Mouse (Mus musculus): Measurements from ENCODE around the gene Elavl1. TPM values are rescaled to one million over a fixed set of nuclear protein-coding genes. Genes with fewer than 3 reads are reported as not detected.
"Not testable (repeated sequence)": the region's sequence is repeated elsewhere in the genome, so short reads cannot be mapped to it uniquely, and the experiment has no call there.

Gene Elavl1
- total RNA-seq (2021), result 10 to 100 TPM; 58.2 to 64.1 TPM

DNA sequence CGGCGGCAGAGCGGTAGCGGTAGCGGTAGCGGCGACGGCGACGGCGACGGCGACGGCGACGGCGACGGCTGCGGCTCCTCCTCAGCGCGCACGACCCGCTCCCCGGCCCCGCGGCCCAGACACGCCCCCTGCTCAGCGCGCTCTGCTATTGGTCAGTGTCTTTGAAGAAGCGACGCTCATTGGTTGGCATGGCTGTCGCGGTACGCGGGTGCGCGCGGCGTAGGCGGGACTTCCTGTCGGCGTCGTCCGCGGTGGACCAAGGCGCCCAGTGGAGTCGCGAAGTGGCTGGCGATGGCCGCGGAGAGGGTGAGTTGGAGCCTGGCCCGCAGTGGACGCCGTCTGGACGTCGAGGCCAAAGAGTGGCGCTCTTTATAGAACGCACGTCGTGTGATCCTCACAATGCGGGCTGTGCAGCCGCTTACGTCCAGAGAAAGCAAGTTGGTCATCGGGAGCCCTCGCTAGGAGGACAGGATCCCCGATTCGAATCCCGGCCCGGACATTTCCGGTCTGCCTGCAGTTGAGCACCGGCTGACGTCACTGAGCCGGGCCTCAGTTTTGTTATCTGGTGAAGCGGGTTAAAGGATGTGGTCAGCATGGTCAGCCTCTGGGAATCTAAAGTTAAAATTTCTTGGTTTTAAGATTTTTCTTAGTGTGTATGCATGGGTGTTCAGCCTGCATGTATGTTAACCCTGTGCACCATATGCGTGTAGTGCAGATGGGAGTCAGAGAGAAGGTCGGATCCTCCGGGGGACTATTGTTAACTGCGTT is at the start of gene Elavl1, which contains the start of gene Ccl25:
TSS of gene Elavl1 (minus strand) at position 431 of the 768 bp plus-strand sequence.
TSS of gene Ccl25 (plus strand) at position 228 of the 768 bp plus-strand sequence.
- intact Hi-C loops (cut with DNase I), result loop anchor here (5.0 to 10.0 kb wide), 3 partner anchors 48 to 160 kb away; partner anchors contain the start of genes Evi5l and Timm44

DNA sequence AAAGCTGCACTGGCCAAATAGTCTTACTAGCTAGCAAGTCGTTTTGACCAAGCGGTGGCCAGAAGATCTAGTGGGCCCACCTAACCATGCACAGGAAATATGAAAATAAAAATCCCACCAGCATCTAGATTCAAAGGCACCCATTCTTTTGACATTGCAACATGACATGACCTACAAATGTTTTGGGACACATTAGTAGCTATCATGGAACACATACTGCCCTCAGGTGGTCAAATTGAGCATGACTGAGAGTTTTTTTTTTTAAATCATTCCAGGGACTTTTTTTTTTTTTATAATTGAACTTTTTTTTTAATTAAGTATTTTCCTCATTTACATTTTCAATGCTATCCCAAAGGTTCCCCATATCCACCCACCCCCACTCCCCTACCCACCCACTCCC is 47.4 kb upstream of the Elavl1 start:
- DNase-seq (ENCODE audit: low spot score), result no peak
- intact Hi-C loops (cut with DNase I), result loop anchor here (5.0 kb wide), 3 partner anchors 120 to 230 kb away; partner anchors contain the start of gene Snapc2

More for the DNA sequence above, at the start of gene Elavl1, which contains the start of gene Ccl25:
- DNase-seq (ENCODE audit: low spot score), result peak; percentile 95

DNA sequence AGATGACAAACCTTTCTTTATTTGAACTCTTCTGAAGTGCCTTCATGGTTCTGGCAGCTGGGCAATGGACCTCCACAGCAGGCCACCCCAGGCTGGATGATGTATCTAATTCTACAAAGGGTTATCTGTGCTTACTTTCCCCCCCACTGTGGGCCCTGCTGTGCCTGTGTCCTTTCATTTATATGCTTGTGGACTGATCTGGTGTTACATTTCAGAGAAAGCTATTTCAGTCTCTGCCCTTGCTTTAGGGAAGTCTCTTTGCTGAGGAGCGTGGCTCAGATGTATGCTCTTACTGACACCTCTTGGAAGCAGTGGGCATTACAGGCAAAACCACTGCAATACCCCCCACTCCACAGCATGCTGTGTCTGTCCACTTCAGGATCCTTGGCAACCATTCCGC is 44.9 kb upstream of the Elavl1 start:
- intact Hi-C loops (cut with DNase I), result loop anchor here (5.0 kb wide), 3 partner anchors 118 to 228 kb away; partner anchors contain the start of gene Snapc2
- DNase-seq (ENCODE audit: low spot score), result peak; percentile 5

DNA sequence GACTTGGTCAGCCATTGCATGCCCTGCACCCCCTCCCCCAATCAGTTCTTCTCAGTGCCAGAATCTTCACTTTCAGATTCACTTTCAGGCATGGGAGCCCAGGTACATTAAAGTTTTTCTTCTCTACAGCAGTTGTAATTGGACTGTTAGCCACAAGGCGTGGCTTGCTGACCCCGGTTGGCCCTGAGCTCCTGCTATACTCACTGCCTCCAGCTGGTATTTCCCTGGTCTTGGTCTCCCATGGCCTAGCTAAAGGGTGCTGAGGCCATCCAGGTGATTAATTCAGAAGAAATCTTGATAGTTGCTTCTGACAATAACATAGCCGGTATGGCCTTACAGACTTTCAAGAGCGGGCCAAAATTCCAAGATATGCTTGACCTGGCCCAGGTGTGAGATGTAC is 43.3 kb upstream of the Elavl1 start:
- intact Hi-C loops (cut with DNase I), result no loop called here
- DNase-seq (ENCODE audit: low spot score), result no peak

DNA sequence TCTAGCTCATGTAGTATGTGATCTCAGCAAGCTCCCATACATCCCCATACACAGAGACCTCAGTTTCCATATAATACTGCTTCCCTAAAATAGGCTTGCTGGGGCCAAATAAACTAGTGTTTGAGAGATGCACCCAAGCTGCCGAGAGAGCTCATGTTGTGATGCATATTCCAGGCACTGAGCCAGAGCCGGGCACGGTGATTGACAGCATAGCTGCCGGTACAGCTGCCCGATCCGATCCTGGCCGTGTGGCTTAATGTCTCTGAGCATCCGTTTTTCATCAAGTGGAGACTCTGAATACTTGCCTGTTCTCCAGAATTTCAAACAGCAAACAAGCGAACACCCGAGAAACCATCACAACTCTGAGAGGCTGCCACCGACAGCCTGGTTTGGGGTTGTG is 42.6 kb upstream of the Elavl1 start:
- DNase-seq (ENCODE audit: low spot score), result no peak
- intact Hi-C loops (cut with DNase I), result no loop called here

DNA sequence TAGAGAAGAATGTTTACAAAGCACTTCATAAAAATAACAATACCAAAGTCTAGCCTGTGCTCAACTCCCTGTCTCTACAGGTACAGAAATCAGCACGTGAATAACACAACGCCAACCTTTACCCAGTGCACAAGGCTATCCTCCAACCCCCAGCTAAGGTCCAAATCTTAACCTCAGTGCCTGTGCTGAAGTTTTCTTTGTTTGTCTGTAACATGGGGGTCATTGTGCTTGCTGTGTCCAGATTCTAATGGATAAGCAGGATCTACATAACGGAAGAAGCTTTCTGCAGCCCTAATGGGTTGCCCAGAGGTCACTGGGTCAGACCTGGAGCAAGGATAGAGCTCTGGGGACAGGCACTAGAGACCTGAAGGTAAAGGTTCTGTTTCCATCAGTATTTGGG is 41.0 kb upstream of the Elavl1 start:
- intact Hi-C loops (cut with DNase I), result no loop called here
- no peak for DNase-seq (ENCODE audit: low spot score)

DNA sequence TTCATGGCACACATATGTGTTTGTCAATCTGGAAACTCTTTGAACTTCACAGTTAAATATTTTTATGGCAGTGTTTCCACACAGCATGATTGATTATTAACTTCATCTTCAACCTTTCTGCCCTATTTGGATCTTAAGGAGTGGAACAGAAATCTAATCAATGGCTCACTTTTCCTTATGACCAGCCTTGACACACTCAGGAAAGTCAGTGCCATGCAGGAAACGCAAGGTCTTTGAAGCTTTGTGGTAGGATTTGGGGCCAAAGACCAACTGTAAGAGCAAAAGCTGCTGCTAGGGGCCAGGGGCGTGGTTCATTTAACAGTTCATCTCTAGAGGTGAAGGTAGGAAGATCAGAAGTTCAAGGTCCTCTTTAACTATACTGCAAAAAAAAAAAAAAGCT is 35.7 kb upstream of the Elavl1 start:
- no peak for DNase-seq (ENCODE audit: low spot score)
- intact Hi-C loops (cut with DNase I), result no loop called here

DNA sequence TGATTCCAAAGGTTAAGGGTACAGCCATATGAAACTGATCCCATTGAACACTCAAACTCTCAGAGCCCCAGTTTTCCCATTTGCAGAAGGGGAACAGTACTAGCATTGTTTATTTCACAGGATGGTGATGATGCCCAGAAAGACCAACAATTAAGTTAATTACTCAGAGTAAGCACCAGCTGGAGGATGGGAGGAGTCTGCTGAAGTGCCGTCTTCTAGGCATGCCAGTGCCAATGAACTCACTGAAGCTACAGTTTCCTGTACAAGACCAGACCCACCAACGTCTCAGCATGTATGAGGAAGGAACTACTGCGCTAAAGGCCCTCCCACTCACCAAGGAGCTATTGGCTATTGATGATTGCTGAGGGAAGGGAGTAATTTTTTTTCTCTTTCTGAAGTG is 34.1 kb upstream of the Elavl1 start:
- no peak for DNase-seq (ENCODE audit: low spot score)
- intact Hi-C loops (cut with DNase I), result no loop called here

DNA sequence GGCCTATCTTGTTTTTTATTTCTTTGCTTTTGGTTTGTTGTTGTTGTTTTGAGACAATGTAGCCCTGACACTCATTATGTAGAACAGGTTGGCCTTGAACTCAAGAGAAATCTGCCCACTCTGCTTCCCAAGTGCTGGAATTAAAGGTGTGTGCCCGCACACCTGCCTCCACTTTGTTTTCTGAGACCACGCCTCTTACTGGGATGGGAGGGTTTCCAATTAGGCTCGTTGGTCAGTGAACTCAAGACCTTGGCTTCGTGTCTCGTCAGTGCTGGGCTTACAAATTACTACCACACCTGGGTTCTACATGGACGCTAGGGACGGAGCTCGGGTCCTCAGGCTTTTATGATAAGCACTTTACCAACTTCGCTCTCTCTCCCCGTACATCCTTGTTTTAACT is 30.2 kb upstream of the Elavl1 start:
- intact Hi-C loops (cut with DNase I), result no loop called here
- DNase-seq (ENCODE audit: low spot score), result no peak

DNA sequence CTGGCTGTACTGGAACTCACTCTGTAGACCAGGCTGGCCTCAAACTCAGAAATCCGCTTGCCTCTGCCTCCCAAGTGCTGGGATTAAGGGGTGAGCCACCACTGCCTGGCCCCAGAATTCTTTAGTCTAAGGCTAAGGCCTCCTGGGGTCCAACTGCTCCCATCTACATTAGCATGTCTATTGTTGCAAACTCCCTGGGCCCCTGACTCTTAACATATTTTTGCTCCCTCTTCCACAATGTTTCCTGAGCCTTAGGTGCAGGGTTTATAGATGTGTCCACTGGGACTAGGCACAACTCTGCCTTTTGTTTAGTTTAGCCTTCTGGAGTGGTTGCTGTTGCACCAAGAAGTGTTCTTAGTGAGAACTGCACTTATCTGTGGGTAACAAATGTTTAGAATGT is 29.3 kb upstream of the Elavl1 start:
- intact Hi-C loops (cut with DNase I), result no loop called here
- DNase-seq (ENCODE audit: low spot score), result no peak

DNA sequence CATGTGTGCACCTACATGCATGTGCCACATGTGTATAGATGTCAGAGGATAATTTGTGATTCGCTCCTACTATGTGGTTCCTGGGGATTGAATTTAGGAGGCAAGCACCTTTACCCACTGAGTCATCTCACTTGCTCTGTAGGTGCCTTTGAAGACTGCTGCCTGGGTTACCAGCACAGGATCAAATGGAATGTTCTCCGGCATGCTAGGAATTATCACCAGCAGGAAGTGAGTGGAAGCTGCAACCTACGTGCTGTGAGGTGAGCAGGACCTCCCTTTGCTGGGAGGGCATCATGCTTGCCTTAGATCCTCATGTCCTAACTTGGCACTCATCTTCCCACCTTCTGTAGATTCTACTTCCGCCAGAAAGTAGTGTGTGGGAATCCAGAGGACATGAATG is 28.5 kb upstream of the Elavl1 start:
- intact Hi-C loops (cut with DNase I), result no loop called here
- DNase-seq (ENCODE audit: low spot score), result no peak

DNA sequence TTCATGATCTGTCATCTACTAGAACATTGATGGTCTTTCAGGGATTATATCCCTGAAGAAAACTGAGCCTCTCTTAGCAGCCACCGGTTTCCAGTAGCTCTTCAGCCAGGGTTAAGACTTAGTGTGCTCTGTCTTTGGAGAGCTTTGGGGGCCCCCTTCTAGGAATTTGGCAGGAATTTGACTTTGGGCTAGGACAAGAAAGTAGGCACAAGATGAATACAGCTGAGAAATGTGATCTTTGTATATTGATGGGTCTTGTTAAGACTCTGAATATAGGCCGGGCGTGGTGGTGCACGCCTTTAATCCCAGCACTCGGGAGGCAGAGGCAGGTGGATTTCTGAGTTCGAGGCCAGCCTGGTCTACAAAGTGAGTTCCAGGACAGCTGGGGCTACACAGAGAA is 27.3 kb upstream of the Elavl1 start:
- DNase-seq (ENCODE audit: low spot score); intact Hi-C loops (cut with DNase I): not testable (repeated sequence)

DNA sequence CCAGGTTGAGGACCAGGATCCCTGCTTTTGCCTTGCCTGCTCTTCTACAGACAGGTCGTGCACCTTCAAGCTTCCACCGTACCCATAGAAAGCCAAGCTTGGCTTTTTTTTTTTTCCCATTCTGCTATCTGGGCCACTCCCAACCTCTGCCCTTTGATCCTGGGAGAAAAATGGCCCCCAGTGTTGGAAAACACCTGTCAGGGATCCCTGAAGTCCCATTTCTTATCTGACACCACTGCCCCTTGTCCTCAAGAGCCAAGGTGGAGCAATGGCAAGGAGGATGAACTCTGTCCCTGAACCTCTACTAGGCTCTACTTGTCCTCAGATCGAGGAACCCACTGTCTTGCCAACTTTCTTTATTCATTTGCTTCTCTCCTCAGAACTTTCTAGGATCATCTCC is 25.4 kb upstream of the Elavl1 start:
- no peak for DNase-seq (ENCODE audit: low spot score)
- intact Hi-C loops (cut with DNase I), result no loop called here

DNA sequence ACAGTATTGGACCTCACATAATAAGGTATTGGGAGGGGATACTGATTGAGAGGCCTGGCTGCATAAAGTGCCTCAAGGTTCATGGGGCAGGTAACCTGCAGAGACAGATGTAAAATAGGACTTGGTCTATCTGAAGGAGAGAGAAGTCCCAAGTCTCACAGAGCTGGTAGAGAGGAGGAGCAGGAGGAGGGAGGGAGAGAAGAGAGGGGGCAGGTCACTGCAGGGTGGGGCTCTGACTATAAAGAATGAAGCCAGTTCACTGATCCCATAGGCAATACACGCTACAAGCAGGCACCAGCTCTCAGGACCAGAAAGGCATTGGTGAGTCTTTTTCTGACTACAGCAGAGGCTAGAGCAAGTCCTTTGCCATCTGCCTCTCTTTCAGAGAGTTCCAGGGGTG is 24.1 kb upstream of the Elavl1 start:
- no peak for DNase-seq (ENCODE audit: low spot score)
- intact Hi-C loops (cut with DNase I), result no loop called here

DNA sequence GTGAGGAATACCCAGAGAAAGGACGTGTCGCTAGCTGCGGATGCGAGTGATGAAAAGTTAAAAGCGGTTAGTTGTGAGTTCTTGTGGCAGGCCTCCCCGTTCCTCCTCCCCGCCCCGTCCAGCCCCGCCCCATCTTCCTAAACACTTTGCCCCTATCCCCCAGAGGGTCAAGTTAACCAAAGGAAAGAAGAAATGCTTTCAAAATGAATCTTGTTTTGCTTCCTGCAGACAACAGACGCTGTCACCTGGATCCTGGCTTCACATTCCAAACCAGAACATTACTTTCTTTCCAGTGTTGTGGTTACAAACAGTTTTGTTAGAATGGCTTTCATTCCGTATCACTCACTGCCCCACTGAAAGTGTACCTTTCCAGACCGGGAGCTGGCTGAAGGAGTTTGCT is 23.1 kb upstream of the Elavl1 start:
- intact Hi-C loops (cut with DNase I), result no loop called here
- no peak for DNase-seq (ENCODE audit: low spot score)

DNA sequence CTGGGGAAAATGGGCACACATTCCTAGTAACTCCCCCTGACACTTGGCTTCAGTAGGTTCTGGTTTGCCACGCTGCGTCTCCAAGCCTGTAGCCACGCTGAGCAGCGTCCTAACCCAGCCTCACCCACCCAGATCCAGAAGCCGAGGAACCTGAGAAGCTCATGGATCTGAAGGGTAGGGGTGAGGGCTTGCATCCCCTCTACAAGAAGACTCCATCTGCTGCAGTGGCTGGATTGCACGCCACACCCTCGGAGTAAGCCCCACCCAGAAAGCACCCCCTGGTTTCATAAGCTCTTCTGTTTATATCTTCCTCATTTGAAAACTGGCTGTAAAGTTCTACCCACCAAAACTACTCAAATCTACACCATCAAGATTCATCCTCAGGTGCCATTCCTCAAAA is 22.4 kb upstream of the Elavl1 start:
- DNase-seq (ENCODE audit: low spot score), result no peak
- intact Hi-C loops (cut with DNase I), result no loop called here

DNA sequence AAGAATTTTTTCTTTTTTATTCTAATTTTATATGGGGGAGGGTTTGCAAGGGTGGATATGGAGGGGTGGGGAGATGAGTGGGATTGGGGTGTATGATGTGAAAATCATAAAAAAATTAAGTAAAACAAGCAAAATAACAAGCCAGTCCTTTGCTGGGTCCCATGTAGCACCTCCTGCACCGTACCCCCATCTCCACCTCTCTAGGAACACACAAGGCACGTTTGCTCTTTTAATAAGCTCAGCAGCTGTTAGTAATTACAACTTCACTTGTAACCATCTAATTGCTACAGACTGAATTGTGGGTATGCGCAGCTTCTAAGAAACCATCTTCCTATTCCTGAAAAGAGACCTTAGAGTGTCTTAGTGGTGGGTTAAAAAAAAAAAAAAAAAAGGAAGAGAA is 15.0 kb upstream of the Elavl1 start:
- intact Hi-C loops (cut with DNase I), result no loop called here
- DNase-seq (ENCODE audit: low spot score), result no peak

DNA sequence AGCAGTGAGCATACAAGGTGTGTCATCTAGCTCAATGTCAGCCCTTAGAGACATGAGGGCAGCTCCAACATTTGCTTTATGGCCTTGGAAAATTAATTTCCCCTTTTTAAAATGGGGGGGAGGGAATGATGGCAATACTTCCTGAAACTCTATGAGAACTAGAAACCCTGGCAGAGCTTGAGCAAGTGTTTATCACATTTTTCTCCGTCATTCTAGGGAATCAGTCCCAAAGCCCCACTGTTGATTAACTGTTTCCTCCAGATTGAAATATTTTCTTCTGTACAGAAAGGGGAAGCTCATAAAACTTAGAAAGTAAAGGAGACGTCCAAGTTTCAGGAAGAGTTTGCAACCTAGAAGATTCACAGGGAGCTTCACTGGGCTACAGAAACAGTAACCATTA is 10.5 kb upstream of the Elavl1 start:
- intact Hi-C loops (cut with DNase I), result no loop called here
- DNase-seq (ENCODE audit: low spot score), result no peak

DNA sequence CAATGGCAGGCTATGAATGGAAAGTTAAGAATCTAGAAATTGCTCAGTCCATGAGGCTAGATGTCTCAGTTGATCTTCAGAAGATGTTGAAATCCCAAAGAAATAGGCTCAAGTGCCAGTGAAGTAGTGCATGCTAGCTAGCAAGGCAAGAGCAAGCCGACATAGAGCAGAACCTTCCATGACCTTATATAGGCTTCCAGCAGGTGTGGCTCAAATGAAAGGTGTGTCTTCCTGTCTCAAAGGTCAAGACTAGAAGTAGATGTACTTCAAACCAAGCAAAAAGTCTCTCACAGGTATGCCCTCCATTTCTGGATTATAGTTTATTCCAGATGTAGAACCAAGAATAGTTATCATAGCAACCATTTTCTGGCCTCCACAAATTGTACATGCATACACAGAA is 8.8 kb upstream of the Elavl1 start:
- intact Hi-C loops (cut with DNase I), result no loop called here
- no peak for DNase-seq (ENCODE audit: low spot score)

DNA sequence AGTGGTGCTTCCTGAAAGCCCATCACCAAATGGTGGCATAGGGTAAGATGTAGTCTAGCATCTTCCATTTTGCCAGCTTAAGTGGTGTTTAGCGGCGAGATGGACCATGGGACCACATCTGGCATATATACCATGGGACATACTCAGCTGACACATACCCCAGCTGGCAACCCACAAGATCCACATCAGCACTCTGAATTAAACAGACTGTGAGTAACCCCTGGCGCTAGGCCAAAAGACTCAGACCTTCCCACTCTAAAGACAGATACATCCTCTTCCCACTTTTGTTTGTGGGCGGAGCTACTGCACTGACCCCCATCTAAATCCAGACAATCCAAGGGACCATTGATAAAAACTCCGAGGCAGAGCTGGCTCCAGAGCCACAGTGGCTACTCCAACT is 3.8 kb upstream of the Elavl1 start:
- intact Hi-C loops (cut with DNase I), result loop anchor here (10.0 kb wide), 1 partner anchor 164 kb away; the partner anchor contains the start of gene Evi5l
- DNase-seq (ENCODE audit: low spot score), result no peak

DNA sequence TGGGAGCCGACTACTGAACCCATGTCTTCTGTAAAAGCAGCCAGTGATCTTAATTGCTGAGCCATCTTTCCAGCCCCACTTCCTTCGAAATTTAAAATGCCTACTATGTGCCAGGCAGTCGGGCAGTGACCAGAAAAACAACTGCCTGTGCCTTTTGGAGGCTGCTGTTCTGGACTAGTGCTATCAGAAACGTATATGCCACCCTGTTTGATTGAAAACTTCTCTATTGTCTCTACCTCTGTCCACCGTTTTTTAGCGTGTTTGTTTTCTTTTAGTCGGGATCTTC is 481 bp upstream of the Elavl1 start:
- DNase-seq (ENCODE audit: low spot score), result no peak
- intact Hi-C loops (cut with DNase I), result loop anchor here (10.0 kb wide), 1 partner anchor 161 kb away; the partner anchor contains the start of gene Evi5l

DNA sequence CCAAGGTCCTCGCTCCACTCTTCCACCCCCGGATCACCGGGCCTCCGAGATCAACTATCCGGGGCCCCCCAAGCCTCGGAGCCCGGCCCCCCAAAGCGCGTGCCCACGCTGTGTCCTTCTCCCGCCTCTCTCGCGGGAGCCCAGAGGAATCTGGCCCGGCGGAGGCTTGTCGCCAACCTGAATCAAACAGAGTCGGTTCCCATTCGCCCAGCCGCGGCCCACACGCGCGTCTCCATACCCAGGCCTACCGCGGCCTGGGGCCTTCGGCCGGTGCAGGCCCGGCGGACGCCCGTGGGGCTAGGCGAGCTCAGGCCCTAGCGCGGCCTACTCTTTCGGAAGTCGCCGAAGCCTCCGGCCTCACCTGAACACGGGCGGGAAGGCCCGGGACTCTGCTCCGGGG is 688 bp downstream of the Elavl1 start:
- intact Hi-C loops (cut with DNase I), result loop anchor here (5.0 to 10.0 kb wide), 3 partner anchors 47 to 160 kb away; partner anchors contain the start of genes Evi5l and Timm44
- DNase-seq (ENCODE audit: low spot score), result no peak

Data from heart, postnatal 25 days (tissue).